Mouse (Mus musculus) testis, adult 2 months (tissue): ENCODE data around the gene Smc3. TPM values are rescaled to one million over a fixed set of nuclear protein-coding genes. Genes with fewer than 3 reads are reported as not detected.
A peak's percentile ranks its signal among the peaks of the same experiment; 100 is the strongest.

Experiments
- H3K27ac ChIP-seq: fragments of 200-500 bp; 2 replicates; pipeline ENCODE4 v1.5.1; 2012; ENCODE audit warnings: low read depth, low read length; ENCODE audit not compliant: control insufficient read depth, insufficient read depth
- H3K27me3 ChIP-seq: fragments of 200-500 bp; 2 replicates; pipeline ENCODE4 v1.6.1; 2012; ENCODE audit warnings: mild to moderate bottlenecking, low read length, moderate library complexity; ENCODE audit not compliant: control insufficient read depth, insufficient read depth
- H3K36me3 ChIP-seq: fragments of 200-500 bp; 2 replicates; pipeline ENCODE4 v1.6.1; 2012; ENCODE audit warnings: mild to moderate bottlenecking, low read length; ENCODE audit not compliant: control insufficient read depth, insufficient read depth
- H3K4me1 ChIP-seq: fragments of 200-500 bp; 2 replicates; pipeline ENCODE4 v1.6.1; 2012; ENCODE audit warnings: low read length; ENCODE audit not compliant: control insufficient read depth, insufficient read depth
- H3K4me3 ChIP-seq: fragments of 200-500 bp; 2 replicates; pipeline ENCODE4 v1.5.1; 2012; ENCODE audit warnings: low read depth, mild to moderate bottlenecking, low read length, moderate library complexity, mixed read lengths; ENCODE audit not compliant: control insufficient read depth
- CTCF ChIP-seq: fragments of 200-500 bp; IDR thresholded peaks from 2 replicates; pipeline ENCODE4 v1.5.1; 2012; ENCODE audit warnings: low read depth, mild to moderate bottlenecking, inconsistent platforms, low read length, moderate library complexity; ENCODE audit not compliant: control insufficient read depth, insufficient read depth, insufficient replicate concordance
- POLR2A ChIP-seq: fragments of 200-500 bp; IDR thresholded peaks from 2 replicates; pipeline ENCODE4 v1.6.1; 2012; ENCODE audit warnings: low read depth, mild to moderate bottlenecking, inconsistent platforms, low read length, moderate library complexity; ENCODE audit not compliant: control insufficient read depth
- polyA plus RNA-seq: library from polyadenylated mRNA; depleted of rRNA; stranded (reverse); fragments of >200 nt; gene quantifications from 2 replicates; pipeline ENCODE4 v1.2.3, GENCODE M21; 2012

Smc3 gene
- polyA plus RNA-seq, 1 experiment, result 10.0 TPM

GRCm38 (mm10) chr19:53572607-53573006, 27.6 kb upstream of the Smc3 start:
- Histone ChIP-seq H3K27ac (0 out of 2 replicates have a peak overlapping the region, but pooled peaks have one; percentile 30), H3K4me1 (no peaks in the 10 kb centered on the region; the same call in 1 of the 2 replicates), H3K4me3 (no peak overlapping the region; the same call in 1 of the 2 replicates), H3K27me3 (no peaks in the 10 kb centered on the region), H3K36me3 (no peaks in the 10 kb centered on the region)
- TF ChIP-seq POLR2A (no peak), CTCF (no peak)

- Histone ChIP-seq H3K4me1 (no peaks in the 10 kb centered on the region; the same call in 1 of the 2 replicates), H3K36me3 (no peaks in the 10 kb centered on the region), H3K27ac (no peak overlapping the region), H3K4me3 (no peak overlapping the region), H3K27me3 (no peaks in the 10 kb centered on the region)
- TF ChIP-seq POLR2A (no peak), CTCF (no peak)
Measured at GRCm38 (mm10) chr19:53573151-53573550, 27.0 kb upstream of the Smc3 start.

- Histone ChIP-seq H3K27me3 (no peaks in the 10 kb centered on the region), H3K36me3 (no peaks in the 10 kb centered on the region), H3K27ac (no peak overlapping the region), H3K4me1 (no peaks in the 10 kb centered on the region; the same call in 1 of the 2 replicates), H3K4me3 (no peak overlapping the region)
- no peak for TF ChIP-seq POLR2A
- no peak for TF ChIP-seq CTCF
Measured at GRCm38 (mm10) chr19:53574131-53574530, 26.1 kb upstream of the Smc3 start.

GRCm38 (mm10) chr19:53574546-53574945, 25.7 kb upstream of the Smc3 start:
- TF ChIP-seq POLR2A, result no peak
- TF ChIP-seq CTCF, result no peak
- no peaks in the 10 kb centered on the region; the same call in 1 of the 2 replicates for H3K4me1 ChIP-seq
- H3K27me3 ChIP-seq, result no peaks in the 10 kb centered on the region
- H3K36me3 ChIP-seq, result no peaks in the 10 kb centered on the region
- no peak overlapping the region for H3K4me3 ChIP-seq
- H3K27ac ChIP-seq, result no peak overlapping the region

- H3K27ac ChIP-seq, result peak overlapping the region; percentile 70
- H3K4me3 ChIP-seq, result no peak overlapping the region
- no peaks in the 10 kb centered on the region for H3K27me3 ChIP-seq
- TF ChIP-seq POLR2A, result no peak; the same call in 1 of the 2 replicates
- TF ChIP-seq CTCF, result no peak
- H3K4me1 ChIP-seq, result no peaks in the 10 kb centered on the region; the same call in 1 of the 2 replicates
- H3K36me3 ChIP-seq, result no peaks in the 10 kb centered on the region
Measured at GRCm38 (mm10) chr19:53575296-53576010, 24.7 kb upstream of the Smc3 start.

- no peak overlapping the region for H3K4me3 ChIP-seq
- H3K4me1 ChIP-seq, result no peaks in the 10 kb centered on the region; the same call in 1 of the 2 replicates
- H3K36me3 ChIP-seq, result no peaks in the 10 kb centered on the region
- peak overlapping the region; percentile 70 for H3K27ac ChIP-seq
- no peaks in the 10 kb centered on the region for H3K27me3 ChIP-seq
- no peak for TF ChIP-seq POLR2A
- no peak for TF ChIP-seq CTCF
Measured at GRCm38 (mm10) chr19:53576061-53576460, 24.1 kb upstream of the Smc3 start.

GRCm38 (mm10) chr19:53577025-53577800, 23.0 kb upstream of the Smc3 start:
- no peak overlapping the region for H3K4me3 ChIP-seq
- H3K27ac ChIP-seq, result no peak overlapping the region
- H3K4me1 ChIP-seq, result no peaks in the 10 kb centered on the region; the same call in 1 of the 2 replicates
- no peaks in the 10 kb centered on the region for H3K36me3 ChIP-seq
- no peak for TF ChIP-seq CTCF
- TF ChIP-seq POLR2A, result no peak
- no peaks in the 10 kb centered on the region for H3K27me3 ChIP-seq
